Mouse (Mus musculus) heart, adult 9 months (tissue): ENCODE data around the gene Dpy19l3.

Experiments used
- DNase-seq, 2 experiments: peaks; one replicate each; pipeline ENCODE4 v3.0.0; 2022; ENCODE audit warnings: low spot score in 2 of 2

The Dpy19l3 gene

DNA sequence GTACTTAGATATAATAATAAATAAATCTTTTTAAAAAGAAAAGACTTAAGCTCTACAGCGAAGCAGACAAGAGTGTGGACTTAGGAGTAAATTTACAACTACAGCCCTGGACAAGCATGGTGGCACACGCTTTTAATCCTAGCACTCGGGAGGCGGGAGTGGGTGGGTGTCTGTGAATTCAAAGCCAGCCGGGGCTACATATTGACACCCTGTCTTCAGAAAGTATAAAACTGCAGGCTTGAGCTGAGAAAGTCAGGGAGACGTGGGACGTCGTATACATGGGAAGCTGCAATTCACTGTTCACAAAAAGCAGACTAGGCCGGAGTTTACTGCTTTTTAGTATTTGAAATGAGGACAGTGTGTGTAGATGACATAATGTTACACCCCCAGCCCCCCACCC lies 117.4 kb downstream of the Dpy19l3 start:
- no peak for DNase-seq

DNA sequence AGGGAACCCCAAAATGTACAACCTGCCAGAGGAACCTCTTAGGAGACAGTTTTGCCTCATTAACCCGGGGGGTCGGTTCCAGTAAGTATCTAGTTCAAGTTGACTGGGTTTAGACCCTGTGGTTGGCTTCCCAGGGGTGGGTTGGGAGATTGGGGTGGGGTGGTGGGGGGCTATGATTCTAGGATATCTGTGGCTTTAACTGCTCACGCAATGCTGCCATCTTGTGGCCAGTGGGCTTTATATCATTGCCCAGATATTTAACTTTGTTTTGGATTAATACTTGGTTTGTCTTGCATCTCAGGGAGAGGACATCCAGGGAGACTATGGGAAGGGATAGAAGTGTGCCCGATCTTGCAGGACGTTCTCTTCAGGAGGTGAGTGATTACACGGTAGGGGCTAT lies 118.0 kb downstream of the Dpy19l3 start:
- no peak for DNase-seq
